Mouse (Mus musculus) T-helper 2 cell (primary cell): ENCODE measurements around the gene Gapdh.
"Not testable (repeated sequence)": the region's sequence is repeated elsewhere in the genome, so short reads cannot be mapped to it uniquely, and the experiment has no call there.

Experiments
- in situ Hi-C: fragments of 300-600 bp; cut with MboI, MseI; formaldehyde crosslinking; loops from one replicate; pipeline ENCODE4 v1.15.1; 2025; ENCODE audit warnings: high pct_unique_total_duplicates

Gapdh gene

DNA sequence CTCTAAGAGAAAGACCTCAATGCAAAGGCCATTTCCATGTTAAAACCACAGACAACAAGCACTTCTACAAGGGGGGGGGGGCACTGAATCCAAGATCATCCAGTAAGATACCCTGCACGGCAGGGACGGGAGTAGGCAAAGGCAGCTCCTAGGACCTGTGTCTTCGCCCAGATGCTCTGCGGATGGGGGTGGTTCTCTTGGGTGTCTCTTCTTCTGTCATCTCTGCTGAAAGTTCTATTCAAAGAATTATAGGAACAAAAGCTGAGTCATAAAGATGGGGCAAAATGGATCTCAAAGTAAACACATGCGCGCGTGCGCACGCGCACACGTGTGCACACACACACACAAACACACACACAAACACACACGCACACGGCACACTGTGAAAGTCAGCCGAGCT lies 1.8 kb upstream of the Gapdh start:
- in situ Hi-C loops: no loop called here

DNA sequence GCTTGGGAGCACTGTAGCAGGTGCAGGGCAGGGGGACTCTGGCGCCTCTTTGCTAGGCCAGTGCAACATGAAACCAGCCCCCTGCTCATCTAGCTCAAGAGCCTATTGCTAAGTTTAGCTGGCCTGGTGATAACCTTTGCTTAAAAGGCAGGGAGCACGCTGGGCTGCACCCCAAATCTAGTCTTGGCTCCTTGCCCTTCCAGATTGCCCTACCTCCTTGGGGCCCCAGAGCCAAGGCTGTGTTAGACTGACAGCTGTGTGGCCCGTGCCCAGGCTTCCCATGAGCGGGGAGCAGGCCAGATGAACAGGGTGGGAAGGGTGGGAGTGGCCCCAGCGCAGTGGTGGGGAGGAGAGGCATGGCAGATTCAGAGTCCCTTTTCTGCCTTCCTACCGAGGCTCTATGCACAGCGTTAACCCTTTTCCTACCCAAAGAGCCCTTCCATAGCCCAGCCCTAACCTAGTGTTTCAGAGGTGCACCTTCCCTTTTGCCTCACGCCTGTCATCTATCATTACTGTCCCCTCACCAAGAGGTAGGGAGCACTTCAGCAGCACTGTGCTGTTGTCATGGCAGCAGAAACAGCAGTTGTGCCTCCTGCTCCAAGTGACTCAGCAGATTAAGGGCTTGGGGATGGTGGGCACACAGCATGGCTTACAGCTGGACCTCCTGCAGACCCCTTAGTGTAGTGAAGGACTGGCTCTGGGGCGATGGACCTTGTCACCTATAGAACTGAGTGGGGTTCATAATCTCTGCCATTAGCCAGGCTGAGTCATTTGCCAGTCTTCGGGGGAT lies 789 bp upstream of the Gapdh start:
- in situ Hi-C loops: no loop called here

DNA sequence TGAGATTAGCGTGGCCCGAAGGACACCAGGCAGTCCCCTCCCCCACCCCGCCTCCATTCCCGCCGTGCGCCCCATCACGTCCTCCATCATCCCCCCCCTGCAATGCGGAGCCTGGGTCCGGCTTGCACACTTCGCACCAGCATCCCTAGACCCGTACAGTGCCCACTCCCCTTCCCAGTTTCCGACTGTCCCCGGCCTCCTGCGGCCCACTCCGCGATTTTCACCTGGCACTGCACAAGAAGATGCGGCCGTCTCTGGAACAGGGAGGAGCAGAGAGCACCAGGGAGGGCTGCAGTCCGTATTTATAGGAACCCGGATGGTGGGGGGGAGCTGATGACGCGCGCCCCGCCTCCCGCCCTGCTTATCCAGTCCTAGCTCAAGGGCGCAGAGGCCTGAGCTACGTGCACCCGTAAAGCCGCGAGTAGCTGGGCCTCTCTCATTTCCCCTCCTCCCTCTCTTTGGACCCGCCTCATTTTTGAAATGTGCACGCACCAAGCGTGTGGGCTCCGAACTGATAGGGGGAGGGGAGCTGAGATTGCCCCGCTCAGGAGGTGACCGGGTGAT lies 857 bp downstream of the Gapdh start:
- in situ Hi-C loops: no loop called here

DNA sequence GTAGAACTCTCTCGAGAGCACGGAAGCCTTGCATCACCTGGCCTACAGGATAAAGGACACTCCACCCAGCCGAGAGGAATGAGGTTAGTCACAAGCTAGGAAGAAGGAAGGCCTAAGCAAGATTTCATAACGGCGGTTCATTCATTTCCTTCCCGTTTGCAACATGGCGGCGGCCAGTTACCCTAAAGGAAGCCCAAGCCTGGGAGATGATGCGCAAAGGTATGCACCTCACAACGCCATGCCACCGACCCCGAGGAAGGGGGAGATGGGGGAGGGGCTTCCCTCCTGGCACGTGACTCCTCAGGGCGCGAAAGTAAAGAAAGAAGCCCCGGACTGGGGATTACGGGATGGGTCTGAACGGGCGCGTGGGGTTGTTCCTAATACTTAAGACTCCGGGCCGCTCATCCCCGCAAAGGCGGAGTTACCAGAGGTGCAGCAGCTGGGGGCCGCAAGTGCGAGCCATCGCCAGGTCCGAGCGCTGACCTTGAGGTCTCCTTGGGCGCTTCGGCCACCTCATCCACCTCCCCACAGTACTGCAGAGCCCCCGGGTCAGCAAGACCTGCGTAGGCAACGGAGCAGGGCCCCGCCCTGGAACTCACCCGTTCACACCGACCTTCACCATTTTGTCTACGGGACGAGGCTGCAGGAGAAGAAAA lies 1.5 kb downstream of the Gapdh start:
- in situ Hi-C loops: no loop called here

DNA sequence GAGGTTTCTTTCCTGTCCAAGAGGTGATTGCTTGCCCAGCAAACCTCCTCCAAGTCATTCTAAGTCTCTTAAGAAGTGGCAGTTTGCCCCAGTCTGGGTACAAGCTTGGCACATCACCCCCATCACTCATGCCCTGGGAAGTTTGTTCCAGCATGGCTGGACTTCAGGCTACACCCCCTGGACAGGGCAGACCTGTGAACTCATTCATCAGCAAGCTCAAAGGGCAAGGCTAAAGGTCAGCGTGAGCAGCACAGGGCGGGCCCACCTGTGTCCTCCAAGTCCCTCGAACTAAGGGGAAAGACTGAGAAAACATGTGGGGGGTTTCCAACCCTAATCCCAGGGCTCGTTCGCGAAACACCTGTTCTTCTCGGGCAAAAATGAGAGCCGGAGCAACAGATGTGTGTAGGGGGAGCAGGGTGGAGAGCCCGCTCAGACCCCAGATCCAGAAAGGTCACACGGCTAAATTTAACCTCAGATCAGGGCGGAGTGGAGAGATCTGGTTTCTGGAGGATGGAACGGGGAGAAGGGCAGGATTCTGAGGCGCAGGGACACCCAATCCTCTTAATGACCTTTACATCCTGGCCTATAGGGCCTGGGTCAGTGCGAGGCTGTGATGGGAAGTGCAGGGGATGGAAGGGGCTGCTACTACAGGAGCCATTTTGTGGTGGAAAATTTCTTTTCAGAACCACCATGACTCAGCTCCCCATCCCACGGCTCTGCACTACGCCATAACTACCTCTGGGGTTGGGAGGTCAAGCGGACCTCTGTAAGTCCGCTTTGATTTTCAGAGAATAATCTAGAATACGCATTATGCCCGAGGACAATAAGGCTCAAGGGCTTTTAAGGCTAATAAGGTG lies 2.2 kb downstream of the Gapdh start:
- in situ Hi-C loops: no loop called here

DNA sequence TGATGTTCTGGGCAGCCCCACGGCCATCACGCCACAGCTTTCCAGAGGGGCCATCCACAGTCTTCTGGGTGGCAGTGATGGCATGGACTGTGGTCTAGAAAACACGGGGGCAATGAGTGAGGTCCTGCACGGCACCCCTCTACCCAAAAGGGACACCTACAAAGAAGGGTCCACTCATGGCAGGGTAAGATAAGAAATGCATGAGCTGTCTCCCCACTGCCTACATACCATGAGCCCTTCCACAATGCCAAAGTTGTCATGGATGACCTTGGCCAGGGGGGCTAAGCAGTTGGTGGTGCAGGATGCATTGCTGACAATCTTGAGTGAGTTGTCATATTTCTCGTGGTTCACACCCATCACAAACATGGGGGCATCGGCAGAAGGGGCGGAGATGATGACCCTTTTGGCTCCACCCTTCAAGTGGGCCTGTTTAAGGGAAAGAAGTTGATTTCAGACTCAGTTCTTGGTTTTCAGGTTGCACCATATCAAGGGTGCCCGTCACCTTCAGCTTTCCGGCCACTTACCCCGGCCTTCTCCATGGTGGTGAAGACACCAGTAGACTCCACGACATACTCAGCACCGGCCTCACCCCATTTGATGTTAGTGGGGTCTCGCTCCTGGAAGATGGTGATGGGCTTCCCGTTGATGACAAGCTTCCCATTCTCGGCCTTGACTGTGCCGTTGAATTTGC lies 3.5 kb downstream of the Gapdh start:
- in situ Hi-C loops: not testable (repeated sequence)

DNA sequence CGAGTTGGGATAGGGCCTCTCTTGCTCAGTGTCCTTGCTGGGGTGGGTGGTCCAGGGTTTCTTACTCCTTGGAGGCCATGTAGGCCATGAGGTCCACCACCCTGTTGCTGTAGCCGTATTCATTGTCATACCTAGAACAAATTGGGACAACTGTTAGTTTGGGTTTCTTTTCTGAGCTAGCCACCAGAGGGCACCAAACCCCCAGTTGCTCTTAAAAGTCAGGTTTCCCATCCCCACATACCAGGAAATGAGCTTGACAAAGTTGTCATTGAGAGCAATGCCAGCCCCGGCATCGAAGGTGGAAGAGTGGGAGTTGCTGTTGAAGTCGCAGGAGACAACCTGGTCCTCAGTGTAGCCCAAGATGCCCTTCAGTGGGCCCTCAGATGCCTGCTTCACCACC lies 4.3 kb downstream of the Gapdh start:
- in situ Hi-C loops: not testable (repeated sequence)

DNA sequence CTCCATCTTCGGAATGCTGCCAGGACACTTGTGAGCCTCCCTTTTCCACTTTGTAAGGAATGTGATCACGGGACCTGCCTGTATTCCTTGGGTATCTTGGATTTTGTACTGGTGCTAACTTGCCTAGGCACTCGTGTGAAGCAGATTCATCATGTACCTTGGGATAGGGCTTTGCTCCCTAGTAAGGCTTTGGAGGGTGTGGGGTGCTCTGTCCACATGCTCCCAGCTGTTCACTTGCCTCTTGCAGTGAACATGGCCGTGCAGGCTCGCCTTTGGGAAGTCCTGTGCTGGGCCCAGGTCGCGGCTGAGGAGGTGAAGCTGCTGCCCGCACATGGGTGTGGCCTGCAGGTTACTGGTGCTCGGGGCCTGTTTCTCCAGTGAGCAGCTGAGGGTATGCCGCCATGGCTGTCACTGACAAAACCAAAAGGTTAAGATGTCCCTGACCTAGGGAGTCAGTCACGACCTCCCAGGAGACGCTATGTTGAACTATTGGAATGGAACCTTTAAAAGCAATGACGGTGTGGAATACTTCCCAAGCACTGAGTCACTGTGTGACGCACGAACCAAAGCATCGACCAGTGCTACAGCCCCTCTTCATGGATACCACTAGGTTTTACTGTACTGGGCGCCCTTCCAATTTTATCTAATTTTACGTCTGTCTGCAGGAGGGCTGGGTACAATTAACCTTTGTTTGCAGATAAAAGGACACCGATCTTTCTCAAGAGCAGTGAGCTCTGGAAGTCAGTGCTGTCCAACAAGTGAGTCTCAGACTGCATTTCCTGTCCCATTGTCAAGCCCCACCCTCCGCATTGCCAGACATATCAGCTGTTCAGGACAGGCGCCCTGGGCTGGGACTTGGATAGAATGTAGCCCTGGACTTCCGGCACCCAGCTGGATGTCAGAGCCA lies 5.2 kb downstream of the Gapdh start:
- in situ Hi-C loops: no loop called here

DNA sequence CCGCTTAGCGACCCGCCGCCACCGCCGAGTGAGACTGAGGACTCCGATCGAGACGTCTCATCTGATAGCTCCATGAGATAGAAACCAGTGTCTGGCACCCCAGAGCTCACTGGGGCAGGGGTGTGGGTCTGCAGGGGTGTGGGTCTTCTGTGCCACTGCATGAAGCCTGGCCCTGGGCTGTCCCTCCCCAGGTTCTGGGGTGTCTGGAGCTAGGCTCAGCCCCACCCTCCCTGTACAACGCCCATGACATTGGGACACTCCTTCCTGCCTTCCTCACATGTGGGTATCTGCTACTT lies 5.8 kb downstream of the Gapdh start:
- in situ Hi-C loops: no loop called here

DNA sequence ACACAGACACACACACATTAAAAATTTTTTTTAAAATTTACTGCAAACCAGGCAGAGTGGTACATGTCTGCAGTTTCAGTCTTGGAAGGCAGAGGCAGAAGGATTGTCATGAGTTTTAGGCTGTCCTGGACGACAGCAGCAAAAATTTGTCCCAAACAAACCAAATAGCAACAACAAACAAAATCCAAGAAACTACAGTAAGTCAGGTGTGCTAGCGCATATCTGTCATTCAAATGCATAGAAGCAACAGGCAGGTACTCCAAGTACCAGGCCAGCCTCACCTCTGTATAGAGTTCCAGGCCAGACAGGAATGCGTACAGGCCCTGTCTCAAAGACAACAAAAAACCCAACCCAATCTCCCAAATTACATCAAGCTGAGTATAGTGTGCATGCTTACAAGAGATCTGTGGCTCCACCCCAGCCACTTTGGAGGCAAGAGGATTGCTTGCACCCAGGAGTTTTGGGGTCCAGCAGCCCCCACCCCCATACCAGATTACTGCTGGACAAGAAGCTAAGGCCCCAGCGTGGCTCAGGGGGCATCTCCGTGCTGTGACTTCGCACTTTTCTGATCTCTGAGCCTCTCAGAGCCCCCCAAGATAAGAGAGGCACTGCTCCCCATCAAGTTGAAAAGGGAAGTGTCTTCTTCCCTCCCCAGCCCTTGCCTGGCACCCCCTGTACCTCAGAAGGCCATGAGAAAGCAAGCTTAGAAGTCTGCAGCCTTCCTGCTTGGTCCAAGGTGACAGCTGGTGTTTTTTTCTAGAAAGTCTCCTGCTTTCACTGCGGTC lies 6.3 kb downstream of the Gapdh start:
- in situ Hi-C loops: no loop called here

DNA sequence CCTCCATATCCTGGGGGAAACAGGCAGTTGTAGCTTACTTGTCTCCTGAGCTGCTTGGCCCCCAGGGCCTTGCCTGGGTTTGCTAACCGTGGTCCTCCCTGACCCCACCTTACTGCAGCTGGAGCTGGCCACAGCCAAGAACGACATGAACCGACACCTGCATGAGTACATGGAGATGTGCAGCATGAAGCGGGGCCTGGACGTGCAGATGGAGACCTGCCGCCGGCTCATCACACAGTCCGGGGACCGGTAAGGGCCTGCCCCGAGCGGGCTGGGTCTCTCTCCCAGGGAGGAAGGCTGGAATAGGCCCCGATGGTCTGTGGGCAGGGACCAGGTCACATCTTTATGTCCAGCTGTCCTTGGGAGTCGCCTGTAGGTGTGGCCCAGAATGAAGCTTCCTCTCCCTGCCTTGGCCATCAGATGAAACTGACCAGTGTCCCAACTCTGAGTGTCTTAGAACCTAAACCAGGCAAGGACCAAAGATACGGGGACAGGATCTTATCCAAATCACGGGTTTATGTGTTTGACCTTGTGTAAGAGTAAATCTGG lies 7.2 kb downstream of the Gapdh start:
- in situ Hi-C loops: no loop called here

DNA sequence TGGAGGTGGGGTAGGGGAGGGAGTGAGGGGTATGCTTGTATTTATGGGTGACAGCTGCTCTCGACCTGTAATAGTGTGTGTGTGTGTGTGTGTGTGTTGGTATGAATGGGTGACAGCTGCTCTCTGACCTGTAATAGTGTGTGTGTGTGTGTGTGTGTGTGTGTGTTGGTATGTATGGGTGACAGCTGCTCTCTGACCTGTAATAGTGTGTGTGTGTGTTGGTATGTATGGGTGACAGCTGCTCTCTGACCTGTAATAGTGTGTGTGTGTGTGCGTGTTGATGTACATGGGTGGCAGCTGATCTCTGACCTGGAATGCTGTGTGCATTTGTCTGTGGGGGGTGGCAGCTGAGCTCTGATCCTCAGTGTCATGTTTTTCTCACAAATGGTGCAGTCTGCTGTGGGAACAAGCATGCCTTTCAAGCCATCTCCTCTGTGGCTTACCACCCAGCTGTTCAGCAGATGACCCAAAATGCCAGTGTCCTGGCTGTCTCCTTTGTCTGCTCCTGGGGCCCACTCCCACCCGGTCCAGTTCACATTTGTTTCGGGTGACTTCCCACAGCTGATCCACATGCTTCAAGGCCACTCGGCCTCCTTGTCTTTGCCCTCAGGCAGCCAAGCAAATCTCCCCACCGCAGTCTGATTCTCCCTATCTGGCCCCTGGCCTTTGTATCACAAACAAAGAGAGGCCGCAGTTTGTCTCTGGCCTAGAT lies 9.2 kb downstream of the Gapdh start:
- in situ Hi-C loops: no loop called here

DNA sequence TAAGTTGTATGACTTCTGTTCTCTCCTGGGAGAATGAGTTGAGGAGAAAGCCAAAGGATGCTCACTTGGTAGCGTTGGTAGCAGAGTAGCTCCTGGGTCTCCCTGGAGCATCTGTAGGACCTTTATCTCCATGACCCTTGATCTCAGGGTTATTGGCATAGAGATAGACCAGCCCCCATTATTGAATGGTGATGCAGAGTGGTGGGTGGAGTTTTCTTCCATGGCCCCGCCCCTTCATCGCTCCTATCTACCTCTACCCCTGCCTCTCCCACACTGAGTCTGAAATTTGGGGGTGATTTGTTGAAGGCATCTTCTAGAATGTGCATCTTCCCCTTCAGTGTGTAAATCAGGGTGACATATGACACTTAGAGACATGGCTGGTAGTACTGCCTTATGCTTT lies 9.8 kb downstream of the Gapdh start:
- in situ Hi-C loops: no loop called here

DNA sequence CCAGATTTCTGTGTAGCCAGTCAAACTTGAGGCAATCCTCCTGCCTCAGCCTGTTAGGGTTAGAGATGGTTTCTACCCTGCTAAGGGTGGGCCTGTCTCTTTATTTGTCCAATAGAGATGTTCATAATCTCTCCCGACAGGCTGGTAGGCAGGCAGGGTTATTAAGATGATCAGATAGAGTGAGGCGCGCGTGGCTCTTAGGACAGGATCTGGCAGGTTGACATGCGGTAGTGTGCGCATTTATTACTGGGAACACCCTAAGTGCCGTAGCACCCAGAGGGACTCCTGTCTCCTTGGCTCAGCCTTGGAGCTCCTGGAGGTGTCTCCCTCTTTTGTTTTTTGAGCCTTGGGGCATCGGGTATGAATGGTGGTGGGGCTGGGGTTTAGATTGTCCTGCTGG lies 11.0 kb downstream of the Gapdh start:
- in situ Hi-C loops: no loop called here

DNA sequence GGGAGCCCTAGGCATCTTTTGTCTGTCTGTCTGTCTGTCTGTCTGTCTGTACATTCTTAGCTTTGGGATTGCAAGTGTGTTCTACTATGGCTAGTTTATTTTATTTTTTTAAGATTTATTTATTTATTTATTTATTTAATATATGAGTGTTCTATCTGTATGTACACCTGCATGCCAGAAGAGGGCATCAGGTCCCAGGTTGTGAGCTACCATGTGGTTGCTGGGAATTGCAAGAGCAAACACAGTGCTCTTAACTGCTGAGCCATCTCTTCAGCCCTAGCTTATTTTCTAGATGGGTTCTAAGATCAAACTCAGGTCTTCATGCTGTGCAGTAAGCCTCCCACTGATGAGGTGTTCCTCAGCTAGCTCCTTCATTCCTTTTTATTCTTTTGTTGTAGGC lies 11.7 kb downstream of the Gapdh start:
- in situ Hi-C loops: no loop called here

DNA sequence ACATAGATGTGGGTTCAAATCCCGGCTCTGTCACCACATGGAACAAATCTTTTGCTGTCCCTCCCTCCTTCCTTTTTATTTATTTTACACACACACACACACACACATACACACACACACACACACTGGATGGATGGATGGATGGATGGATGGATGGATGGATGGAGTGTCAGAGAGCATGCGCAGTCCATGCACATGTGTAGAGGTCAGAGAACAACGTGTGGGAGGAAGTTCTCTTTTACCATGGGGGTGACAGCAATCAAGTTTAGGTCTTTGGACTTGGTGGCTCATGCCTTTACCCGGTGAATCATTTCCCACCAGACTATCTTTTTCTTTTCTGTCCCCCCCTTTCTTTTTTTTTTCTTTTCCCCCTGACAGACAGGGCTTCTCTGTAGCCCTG lies 12.6 kb downstream of the Gapdh start:
- in situ Hi-C loops: no loop called here

DNA sequence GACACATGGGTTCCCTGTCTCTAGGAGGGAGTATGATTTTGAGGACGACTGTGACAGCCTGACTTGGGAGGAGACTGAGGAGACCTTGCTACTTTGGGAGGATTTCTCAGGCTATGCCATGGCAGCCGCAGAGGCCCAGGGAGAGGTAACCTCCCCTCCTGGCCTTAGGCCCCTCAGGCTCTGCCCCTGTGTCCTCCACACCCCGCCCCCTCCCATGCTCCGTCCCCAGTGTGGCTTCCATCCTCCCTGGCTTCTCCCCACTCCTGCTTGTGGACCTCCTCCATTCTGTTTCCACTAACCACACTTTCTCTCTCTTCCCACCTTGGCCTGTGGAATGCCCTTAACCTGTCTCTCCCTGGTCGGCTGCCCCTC lies 13.3 kb downstream of the Gapdh start:
- in situ Hi-C loops: no loop called here

DNA sequence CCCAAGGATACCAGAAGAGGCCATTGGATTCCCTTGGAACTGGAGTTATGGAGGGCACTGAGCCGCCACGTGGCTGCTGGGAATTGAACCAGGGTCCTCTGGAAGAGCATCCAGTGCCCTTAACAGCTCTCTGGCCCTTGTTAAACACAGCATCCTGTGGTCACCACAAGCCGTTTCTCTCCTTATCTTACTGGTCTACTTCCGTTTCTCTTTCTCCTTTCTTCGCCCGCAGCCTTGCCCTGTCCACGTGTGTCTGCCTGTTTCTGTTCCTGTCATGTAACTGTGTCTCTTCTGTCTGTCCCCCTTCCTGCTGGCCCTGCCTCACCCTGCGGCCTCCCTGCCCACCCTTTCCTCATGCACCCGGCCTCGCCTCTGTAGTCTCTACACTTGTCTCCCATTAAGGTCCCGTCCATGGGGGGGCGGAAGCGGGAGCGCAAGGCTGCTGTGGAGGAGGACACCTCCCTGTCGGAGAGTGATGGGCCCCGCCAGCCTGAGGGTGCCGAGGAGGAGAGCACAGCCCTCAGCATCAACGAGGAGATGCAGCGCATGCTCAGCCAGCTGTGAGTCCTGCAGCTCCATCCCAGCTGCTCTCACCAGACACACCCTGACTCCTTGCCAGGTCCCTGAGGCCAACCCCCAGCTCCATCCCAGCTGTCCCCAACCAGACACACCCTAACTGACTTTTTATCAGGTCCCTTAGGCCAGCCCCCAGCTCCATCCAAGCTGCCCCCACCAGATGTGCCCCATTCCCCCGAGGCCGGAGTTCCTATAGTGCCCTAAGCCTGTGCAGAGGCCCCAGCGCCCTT lies 13.9 kb downstream of the Gapdh start:
- in situ Hi-C loops: no loop called here
